Mouse (Mus musculus) myocyte (in vitro differentiated cells): ENCODE data around the gene Sh3bgr.

Source experiments
- POLR2A ChIP-seq: IDR thresholded peaks from one replicate; pipeline ENCODE4 v1.6.1; 2011; ENCODE audit warnings: low read depth, mild to moderate bottlenecking, control low read depth, moderate library complexity; ENCODE audit not compliant: insufficient read length
- REST ChIP-seq: IDR thresholded peaks from one replicate; pipeline ENCODE4 v1.6.1; 2011; ENCODE audit warnings: mild to moderate bottlenecking, control low read depth, moderate library complexity; ENCODE audit not compliant: insufficient read depth, insufficient read length
- TCF12 ChIP-seq: IDR thresholded peaks from one replicate; pipeline ENCODE4 v1.6.1; 2011; ENCODE audit warnings: mild to moderate bottlenecking, control low read depth; ENCODE audit not compliant: poor library complexity, insufficient read depth, severe bottlenecking

DNA sequence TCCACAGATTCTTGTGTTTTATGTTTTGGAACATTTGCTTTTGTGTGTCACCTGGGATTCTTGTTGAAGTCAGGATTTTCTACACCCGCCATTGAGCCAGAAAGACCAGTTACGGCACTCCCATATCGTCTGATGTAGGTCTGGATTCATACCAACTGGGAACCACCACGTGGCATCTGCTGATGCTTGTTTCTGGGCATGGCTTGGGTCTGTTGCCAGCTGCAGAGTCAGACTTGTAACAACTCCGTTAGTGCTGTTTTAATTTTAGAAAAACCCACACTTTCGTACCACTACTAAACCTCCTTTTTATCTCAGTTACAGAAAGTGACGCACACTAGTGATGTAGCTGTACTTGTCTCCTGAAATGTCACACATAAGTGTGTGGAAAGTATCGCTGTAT lies 44.2 kb upstream of the Sh3bgr start:
- TF ChIP-seq POLR2A (no peak), REST (no peak), TCF12 (no peak)
